Mouse (Mus musculus) liver, embryonic 14.5 days (tissue): Measurements from ENCODE around the gene Sdc3.

ENCODE experiments used
- CTCF ChIP-seq: IDR thresholded peaks from 2 replicates; pipeline ENCODE4 v1.5.1; 2016; ENCODE audit warnings: antibody characterized with exemption, low read depth, control low read depth
- EP300 ChIP-seq: IDR thresholded peaks from 2 replicates; pipeline ENCODE4 v1.6.1; 2016; ENCODE audit warnings: antibody characterized with exemption, low read depth

GRCm38 (mm10) chr4:130834122-130834521 lies 41.8 kb downstream of the Sdc3 start:
- no peak for TF ChIP-seq CTCF
- no peak for TF ChIP-seq EP300
